Mouse (Mus musculus): ENCODE results near the gene Iqgap1. TPM values are rescaled to one million over a fixed set of nuclear protein-coding genes. Genes with fewer than 3 reads are reported as not detected.
"Not testable (repeated sequence)": the region's sequence is repeated elsewhere in the genome, so short reads cannot be mapped to it uniquely, and the experiment has no call there.

Gene Iqgap1
- polyA plus RNA-seq, 1 experiment from 2014 or later, result 103 TPM

GRCm38 (mm10) chr7:80833651-80834532 is 8.1 kb upstream of the Iqgap1 start:
- CTCF ChIA-PET, result interaction anchor here (1.1 to 1.5 kb wide), 4 partner anchors 15 to 89 kb away, joined by 3 to 4 read pairs (median 3); no protein-coding TSS in a partner anchor
- in situ Hi-C loops (cut with MboI; ENCODE audit: low pct_unique_long_range_greater_than_20kb), result loop anchor here (25.0 kb wide), 1 partner anchor 447 kb away; the partner anchor contains the start of gene Fes
- no peak for DNase-seq (ENCODE audit: low read depth, low spot score)
- POLR2A ChIA-PET, result no interaction called here
- TF ChIP-seq CTCF (IDR thresholded peaks at IDR 0.05), result no peak
- no peak for ATAC-seq
- no peaks in the 10 kb centered on the region for H3K27me3 ChIP-seq

- POLR2A ChIA-PET; ATAC-seq; DNase-seq (ENCODE audit: low read depth, low spot score); H3K27me3 ChIP-seq: not testable (repeated sequence)
- in situ Hi-C loops (cut with MboI; ENCODE audit: low pct_unique_long_range_greater_than_20kb), result loop anchor here (25.0 kb wide), 1 partner anchor 446 kb away; the partner anchor contains the start of gene Fes
- CTCF ChIA-PET, result interaction anchor here (1.1 to 1.5 kb wide), 5 partner anchors 15 to 103 kb away, joined by 3 to 4 read pairs (median 3); no protein-coding TSS in a partner anchor
Observed at GRCm38 (mm10) chr7:80832996-80833650, 7.3 kb upstream of the Iqgap1 start.

GRCm38 (mm10) chr7:80832191-80832590 is 6.4 kb upstream of the Iqgap1 start:
- no peak for DNase-seq (ENCODE audit: low read depth, low spot score)
- CTCF ChIA-PET, result interaction anchor here (1.1 to 1.5 kb wide), 3 partner anchors 25 to 102 kb away, joined by 3 to 4 read pairs (median 3); no protein-coding TSS in a partner anchor
- in situ Hi-C loops (cut with MboI; ENCODE audit: low pct_unique_long_range_greater_than_20kb), result loop anchor here (25.0 kb wide), 1 partner anchor 445 kb away; the partner anchor contains the start of gene Fes
- no peak for ATAC-seq
- POLR2A ChIA-PET, result no interaction called here
- no peak for TF ChIP-seq CTCF (IDR thresholded peaks at IDR 0.05)
- H3K27me3 ChIP-seq, result no peaks in the 10 kb centered on the region

GRCm38 (mm10) chr7:80830193-80830803 is 4.5 kb upstream of the Iqgap1 start:
- ATAC-seq (no peak), DNase-seq (ENCODE audit: low read depth, low spot score) (no peak)
- ChIA-PET CTCF (no interaction called here), POLR2A (no interaction called here)
- no peak for TF ChIP-seq CTCF (IDR thresholded peaks at IDR 0.05)
- in situ Hi-C loops (cut with MboI; ENCODE audit: low pct_unique_long_range_greater_than_20kb), result loop anchor here (25.0 kb wide), 1 partner anchor 443 kb away; the partner anchor contains the start of gene Fes
- no peaks in the 10 kb centered on the region for H3K27me3 ChIP-seq

DNA sequence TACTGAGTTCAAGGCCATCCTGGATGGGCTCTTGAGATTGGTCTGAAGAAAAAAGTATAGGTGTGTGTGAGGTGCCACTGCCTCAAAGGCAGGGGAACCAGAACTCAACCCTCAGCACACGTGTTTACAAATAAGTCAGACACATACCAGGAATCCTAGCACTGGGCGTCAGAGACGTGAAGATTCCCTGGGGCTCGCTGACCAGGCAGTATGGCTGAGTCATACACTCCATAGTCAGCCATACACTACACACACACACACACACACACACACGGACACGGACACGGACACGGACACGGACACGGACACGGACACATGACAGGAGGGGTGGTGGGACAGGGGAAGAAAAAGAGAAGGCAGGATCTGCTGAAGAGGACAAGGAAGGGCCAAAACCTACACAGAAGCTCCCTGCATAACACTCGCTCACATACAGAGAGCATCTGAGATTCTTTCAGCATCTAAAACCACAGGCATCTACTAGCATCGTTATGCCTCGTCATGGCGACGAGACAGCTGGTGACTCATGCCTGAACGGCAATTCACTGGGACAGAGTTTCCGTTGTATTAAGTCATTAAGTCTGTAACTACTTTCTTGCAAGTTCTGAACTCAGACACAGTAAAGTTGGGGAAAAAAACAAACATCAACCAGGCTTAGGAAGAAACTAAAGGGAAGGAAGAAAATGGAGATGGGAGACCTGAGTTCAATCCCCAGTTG is 2.5 kb upstream of the Iqgap1 start:
- ChIA-PET CTCF (no interaction called here), POLR2A (interaction anchor here (0.9 to 1.1 kb wide), 3 partner anchors 10 to 27 kb away, joined by 3 to 4 read pairs (median 4); no protein-coding TSS in a partner anchor)
- DNase-seq (ENCODE audit: low read depth, low spot score), result peak; percentile 89
- TF ChIP-seq CTCF (IDR thresholded peaks at IDR 0.05), result no peak
- no peaks in the 10 kb centered on the region for H3K27me3 ChIP-seq
- in situ Hi-C loops (cut with MboI; ENCODE audit: low pct_unique_long_range_greater_than_20kb), result loop anchor here (25.0 kb wide), 1 partner anchor 441 kb away; the partner anchor contains the start of gene Fes
- peak; percentile 83 for ATAC-seq

DNA sequence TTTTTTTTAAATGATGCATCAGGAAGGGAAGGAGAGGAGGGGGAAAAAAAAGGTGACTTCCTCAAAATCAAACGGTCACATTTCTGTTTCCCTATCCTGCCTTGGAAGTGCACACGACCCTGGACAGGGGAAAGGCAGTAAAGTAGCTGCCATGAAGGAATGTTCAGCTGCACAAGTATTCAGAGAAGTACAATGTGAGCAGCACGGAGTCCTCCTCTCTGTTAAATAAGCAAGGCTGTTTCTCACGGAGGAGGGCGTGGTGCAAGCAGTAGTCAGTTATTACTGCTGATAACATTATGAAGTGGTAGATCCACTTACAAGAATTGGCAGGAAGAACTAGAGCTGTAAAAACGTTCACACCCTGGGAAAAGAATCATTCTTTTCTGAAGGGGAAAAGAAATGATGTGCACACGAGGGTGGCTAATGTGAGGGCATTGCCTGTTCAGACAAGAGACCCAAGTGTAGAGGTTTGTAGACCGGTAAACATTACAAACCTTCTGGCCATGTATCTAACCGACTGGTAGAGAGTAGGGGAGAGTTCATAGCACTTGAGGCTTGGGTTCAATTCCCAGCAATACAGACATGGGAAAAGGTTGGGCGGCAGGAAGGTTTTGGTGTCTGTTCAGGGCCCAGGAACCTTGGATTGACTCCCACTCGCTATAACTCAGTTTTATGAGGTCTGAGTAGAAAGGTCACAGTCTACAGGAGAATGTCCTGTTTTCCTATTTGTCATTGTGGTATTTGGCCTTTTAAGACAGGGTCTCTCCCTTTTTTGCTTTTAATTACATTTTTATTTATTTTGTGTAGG is 1.7 kb downstream of the Iqgap1 start:
- in situ Hi-C loops (cut with MboI; ENCODE audit: low pct_unique_long_range_greater_than_20kb), result no loop called here
- no peak for ATAC-seq
- CTCF ChIA-PET, result interaction anchor here (1.1 kb wide), 1 partner anchor 33 kb away, joined by 3 read pairs; no protein-coding TSS in a partner anchor
- no peaks in the 10 kb centered on the region for H3K27me3 ChIP-seq
- TF ChIP-seq CTCF (IDR thresholded peaks at IDR 0.05), result no peak
- DNase-seq (ENCODE audit: low read depth, low spot score), result no peak
- POLR2A ChIA-PET, result no interaction called here

DNA sequence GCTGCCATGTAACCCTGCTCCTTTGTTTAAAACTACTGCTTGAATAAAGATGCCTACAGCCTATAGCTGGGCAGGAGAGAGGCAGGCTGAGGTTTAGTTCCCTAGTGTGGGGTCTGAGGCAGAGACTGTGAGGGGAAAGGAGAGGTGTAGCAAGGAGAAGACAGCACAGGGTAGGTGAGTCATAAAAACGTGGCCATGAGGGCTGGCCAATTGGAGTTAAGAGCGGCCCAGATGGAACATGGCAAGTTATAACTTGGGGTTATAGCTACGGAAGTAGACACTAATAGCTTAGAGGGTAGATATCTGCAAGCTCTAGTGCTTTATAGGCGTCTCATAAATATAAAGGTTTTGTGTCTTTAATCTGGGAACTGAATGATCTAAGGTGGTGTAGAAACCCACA is 2.5 kb downstream of the Iqgap1 start:
- in situ Hi-C loops (cut with MboI; ENCODE audit: low pct_unique_long_range_greater_than_20kb), result no loop called here
- no peak for ATAC-seq
- CTCF ChIA-PET, result interaction anchor here (1.1 kb wide), 1 partner anchor 33 kb away, joined by 3 read pairs; no protein-coding TSS in a partner anchor

GRCm38 (mm10) chr7:80820838-80821237 is 4.9 kb downstream of the Iqgap1 start:
- H3K27me3 ChIP-seq, result no peaks in the 10 kb centered on the region
- CTCF ChIA-PET, result no interaction called here
- POLR2A ChIA-PET, result no interaction called here
- no peak for ATAC-seq
- TF ChIP-seq CTCF (IDR thresholded peaks at IDR 0.05), result no peak
- no peak for DNase-seq (ENCODE audit: low read depth, low spot score)
- in situ Hi-C loops (cut with MboI; ENCODE audit: low pct_unique_long_range_greater_than_20kb), result no loop called here

More for the DNA sequence above, 2.5 kb downstream of the Iqgap1 start:
- H3K27me3 ChIP-seq, result no peaks in the 10 kb centered on the region
- no peak for DNase-seq (ENCODE audit: low read depth, low spot score)
- POLR2A ChIA-PET, result no interaction called here
- TF ChIP-seq CTCF (IDR thresholded peaks at IDR 0.05), result no peak

GRCm38 (mm10) chr7:80816641-80817040 is 9.1 kb downstream of the Iqgap1 start:
- no peaks in the 10 kb centered on the region for H3K27me3 ChIP-seq
- no peak for TF ChIP-seq CTCF (IDR thresholded peaks at IDR 0.05)
- ChIA-PET CTCF (interaction anchor here (1.3 kb wide), 1 partner anchor 11 kb away, joined by 3 read pairs; no protein-coding TSS in a partner anchor), POLR2A (no interaction called here)
- in situ Hi-C loops (cut with MboI; ENCODE audit: low pct_unique_long_range_greater_than_20kb), result no loop called here
- ATAC-seq (no peak), DNase-seq (ENCODE audit: low read depth, low spot score) (no peak)
